Mouse (Mus musculus): ENCODE data around the gene Ndufs5.
A peak's percentile ranks its signal among the peaks of the same experiment; 100 is the strongest.

GRCm38 (mm10) chr4:123707340-123707739 lies 10.7 kb downstream of the Ndufs5 start:
- TF ChIP-seq ZMIZ1 (IDR thresholded peaks at IDR 0.05; ENCODE audit: low read depth, low read length), result no peak
- peak in 1 of 2 experiments; percentile 12; a peak in 1 of 4 replicates for TF ChIP-seq CTCF (conservative IDR thresholded peaks at IDR 0.05 in 1 of 2, IDR thresholded peaks at IDR 0.05 in 1 of 2; ENCODE audit: low read depth in 2 of 2, low read length in 2 of 2)
- TF ChIP-seq ELF1 (IDR thresholded peaks at IDR 0.05; ENCODE audit: low read depth, low read length), result no peak
- TF ChIP-seq POLR2A (IDR thresholded peaks at IDR 0.05; ENCODE audit: low read depth, low read length), result no peak
- TF ChIP-seq EP300 (IDR thresholded peaks at IDR 0.05; ENCODE audit: low read length), result no peak
- TF ChIP-seq ETS1 (conservative IDR thresholded peaks at IDR 0.05; ENCODE audit: low read depth, low read length), result no peak
- no peak for TF ChIP-seq KAT2A (IDR thresholded peaks at IDR 0.05; ENCODE audit: insufficient replicate concordance, low read length)
- no peak for TF ChIP-seq POLR2AphosphoS2 (IDR thresholded peaks at IDR 0.05; ENCODE audit: low read depth, low read length)
- TF ChIP-seq TCF12 (IDR thresholded peaks at IDR 0.05; ENCODE audit: low read depth, low read length), result no peak
